In genomic region chr1:161877580-161878142, GRCm38 (mm10) we compare ENCODE assay signal across 8 mouse cellular contexts. TPM values are rescaled to one million over a fixed set of nuclear protein-coding genes. Genes with fewer than 3 reads are reported as not detected.
DNase-seq lines count a peak whose midpoint lies in the region; ATAC-seq and TF ChIP-seq lines count a peak whose summit lies in the region.

No protein-coding gene starts in this region.

- H3K27me3 ChIP-seq in cerebellum, adult 2 months (ENCODE audit: control insufficient read depth, insufficient read depth, low read length), result no peaks in the 10 kb centered on the region
- H3K27me3 ChIP-seq in hindbrain, embryonic 15.5 days, result no peaks in the 10 kb centered on the region
- H3K27me3 ChIP-seq in midbrain, embryonic 15.5 days (replicated peaks), result no peaks in the 10 kb centered on the region

- no peaks in the 10 kb centered on the region; the same call in 1 of the 2 replicates for H3K4me1 ChIP-seq in cerebellum, adult 2 months (ENCODE audit: control insufficient read depth, insufficient read depth, low read length)
- H3K4me1 ChIP-seq in hindbrain, embryonic 15.5 days (replicated peaks), result peaks cover 29% of the 10 kb centered on the region
- H3K4me1 ChIP-seq in midbrain, embryonic 15.5 days, result peaks cover 29% of the 10 kb centered on the region

- peak overlapping the region; percentile 58 for H3K4me2 ChIP-seq in hindbrain, embryonic 15.5 days
- peak overlapping the region; percentile 94 for H3K4me2 ChIP-seq in midbrain, embryonic 15.5 days

- peak; percentile 12 to 15 for DNase-seq in cerebellum, adult 2 months
- peak; percentile 3 for DNase-seq in right cerebral cortex, postnatal 4 days
- no peak for DNase-seq in right cerebral cortex, postnatal 25 days
- DNase-seq in B cell, adult 2 months, result no peak
- no peak for DNase-seq in left cerebral cortex, adult 8-10 months (ENCODE audit: low spot score in 2 of 2)

- H3K9ac ChIP-seq in hindbrain, embryonic 15.5 days, result peak overlapping the region; percentile 25; the same call in 1 of the 2 replicates
- H3K9ac ChIP-seq in midbrain, embryonic 15.5 days, result peak overlapping the region; percentile 31

- ATAC-seq in cerebellum, adult (ENCODE audit: insufficient number of reproducible peaks, low FRiP score, low TSS enrichment), result no peak
- no peak for ATAC-seq in hindbrain, embryonic 15.5 days (ENCODE audit: low FRiP score, low read depth)
- no peak for ATAC-seq in midbrain, embryonic 15.5 days (replicated peaks)

- H3K9me3 ChIP-seq in hindbrain, embryonic 15.5 days, result no peaks in the 10 kb centered on the region
- H3K9me3 ChIP-seq in midbrain, embryonic 15.5 days, result no peaks in the 10 kb centered on the region

- H3K4me3 ChIP-seq in cerebellum, adult 2 months (replicated peaks; ENCODE audit: insufficient read depth, low read depth, low read length), result peak overlapping the region; percentile 56
- H3K4me3 ChIP-seq in hindbrain, embryonic 15.5 days, result peak overlapping the region; percentile 72
- peak overlapping the region; percentile 96 for H3K4me3 ChIP-seq in midbrain, embryonic 15.5 days

- WGBS in cerebellum, adult 2 months, result 17% methylated on average over 5 of the region's 5 CpGs
- 20% methylated on average over 5 of the region's 5 CpGs for WGBS in hindbrain, embryonic 15.5 days
- 19% methylated on average over 5 of the region's 5 CpGs for WGBS in midbrain, embryonic 15.5 days

- no peak overlapping the region for H3K27ac ChIP-seq in cerebellum, adult 2 months (ENCODE audit: insufficient read depth, low read length)
- peak overlapping the region; percentile 93 for H3K27ac ChIP-seq in hindbrain, embryonic 15.5 days (replicated peaks)
- peak overlapping the region; percentile 65 for H3K27ac ChIP-seq in midbrain, embryonic 15.5 days

- no peaks in the 10 kb centered on the region for H3K36me3 ChIP-seq in hindbrain, embryonic 15.5 days
- no peaks in the 10 kb centered on the region for H3K36me3 ChIP-seq in midbrain, embryonic 15.5 days (replicated peaks)

- no peak for TF ChIP-seq POLR2A in cerebellum, adult 2 months (IDR thresholded peaks at IDR 0.05; ENCODE audit: borderline replicate concordance, insufficient read depth, low read length)

- TF ChIP-seq CTCF in cerebellum, adult 2 months (IDR thresholded peaks at IDR 0.05; ENCODE audit: borderline replicate concordance, insufficient read depth, low read depth, low read length), result no peak

RNA-seq across cellular contexts. Expression of gene Suco, which starts 1.2 kb away (rescaled TPM):
- polyA plus RNA-seq in cerebellum, adult 2 months (2012; rRNA removed), result 15.1 and 17.3 TPM in 2 replicates
- 15.1 and 19.5 TPM in 2 replicates for polyA plus RNA-seq in hindbrain, embryonic 15.5 days (2015; fragmentation: Nextera tagmentation; extraction: Ambion mirVana)
- polyA plus RNA-seq in midbrain, embryonic 15.5 days (2015; fragmentation: Nextera tagmentation; extraction: Ambion mirVana), result 17.2 and 18.4 TPM in 2 replicates
- 10 to 100 TPM; 40.2 to 48.7 (median 45.8) TPM for total RNA-seq in left cerebral cortex, adult 8-10 months (2022)

Comparison
In these comparisons a context has a peak if more than half of its experiments do, and no peak if none do; other contexts are left out.
1. DNase-seq: peak in cerebellum, adult 2 months (2 of 2) and right cerebral cortex, postnatal 4 days (single experiment); none in right cerebral cortex, postnatal 25 days (single experiment), B cell, adult 2 months (0 of 2) and left cerebral cortex, adult 8-10 months (0 of 2).
2. Peak in every context shown above with its lines, with median percentiles within 50 percentile points of each other: H3K4me3 ChIP-seq.